Mouse (Mus musculus): Measurements from ENCODE around the gene Olfr118.
"Not testable (repeated sequence)": the region's sequence is repeated elsewhere in the genome, so short reads cannot be mapped to it uniquely, and the experiment has no call there.

Gene Olfr118

DNA sequence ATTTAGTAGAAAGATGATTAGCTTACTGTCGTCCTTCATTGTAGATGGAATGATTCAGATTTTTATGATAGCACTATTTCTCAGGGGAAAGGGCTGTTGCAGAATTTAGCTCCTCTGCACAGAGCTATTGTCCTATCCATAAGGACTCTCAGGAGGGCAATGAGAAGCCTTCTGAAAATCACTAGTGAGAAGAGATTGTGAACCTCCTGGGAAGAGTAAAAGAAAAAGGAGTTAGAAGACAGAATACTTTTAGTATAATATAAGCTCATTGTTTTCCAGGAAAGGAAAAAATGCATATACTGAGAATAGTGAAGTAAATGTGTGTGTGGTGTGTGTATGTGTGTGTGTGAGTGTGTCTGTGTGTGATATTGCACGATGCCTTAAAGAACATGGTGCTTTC lies at the start of gene Olfr118:
Gene Olfr118 (plus strand): TSS at position 301 of the 400 bp plus-strand sequence.
- in situ Hi-C loops (cut with MboI, MseI): no loop called here

DNA sequence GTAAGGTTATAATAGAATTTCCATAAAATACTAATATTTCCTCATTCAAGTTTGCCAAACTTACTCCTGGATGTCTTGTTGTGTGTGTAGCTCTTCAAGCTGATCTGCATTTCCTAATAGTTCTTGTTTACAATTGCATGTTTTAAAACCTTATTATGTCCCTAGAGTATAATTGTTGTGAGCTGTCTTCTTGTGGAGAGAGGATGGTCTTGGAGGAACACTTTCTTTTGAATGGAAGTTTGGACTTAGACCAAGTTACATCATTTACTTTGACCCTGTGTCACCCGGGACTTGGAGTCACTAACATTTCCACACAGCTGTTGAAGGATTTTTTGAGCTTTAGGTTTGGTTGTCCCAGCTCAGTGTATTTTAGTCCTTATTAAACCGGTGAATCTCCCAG lies 39.8 kb upstream of the Olfr118 start, which contains the start of the genes Olfr115 and Olfr116:
Gene Olfr115 (minus strand): TSS at position 101 of the 400 bp plus-strand sequence.
Gene Olfr116 (minus strand): TSS at position 191 of the 400 bp plus-strand sequence.
- in situ Hi-C loops (cut with MboI, MseI): no loop called here

DNA sequence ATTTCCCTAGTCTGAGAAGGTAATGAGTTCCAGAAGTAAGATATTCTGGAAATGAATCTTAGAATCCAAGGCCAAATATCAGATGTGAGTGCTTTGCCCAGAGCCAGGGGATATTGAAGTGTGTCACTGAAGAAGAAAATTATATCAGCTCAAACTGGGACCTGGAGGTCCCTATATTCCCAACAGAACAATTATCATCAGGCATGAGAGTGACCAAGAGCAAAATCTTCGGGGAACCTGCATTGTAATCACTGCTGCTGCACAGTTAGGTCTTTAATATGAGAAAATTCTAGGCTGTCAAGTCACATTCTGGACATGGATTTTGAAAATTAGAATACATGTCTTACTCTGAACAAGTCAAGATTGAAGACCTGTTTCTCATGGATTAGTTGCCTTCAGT lies 3.1 kb upstream of the Olfr118 start, which contains the start of gene Olfr117:
Gene Olfr117 (minus strand): TSS at position 101 of the 400 bp plus-strand sequence.
- in situ Hi-C loops (cut with MboI, MseI): no loop called here

DNA sequence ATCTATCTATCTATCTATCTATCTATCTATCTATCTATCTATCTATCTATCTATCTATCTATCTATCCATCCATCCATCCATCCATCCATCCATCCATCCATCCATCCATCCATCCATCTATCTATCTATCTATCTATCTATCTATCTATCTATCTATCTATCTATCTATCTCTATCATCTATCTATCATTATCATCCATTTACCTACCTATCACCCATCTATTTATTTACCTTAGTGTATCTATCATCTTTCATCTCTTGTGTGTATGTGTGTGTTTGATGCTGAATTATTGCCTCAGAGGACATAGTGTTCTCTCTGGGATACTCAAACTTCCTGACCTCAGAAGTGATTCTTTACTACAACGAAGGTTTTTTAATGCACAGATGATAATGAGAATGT lies 29.5 kb downstream of the Olfr118 start, which contains the start of gene Olfr119:
Gene Olfr119 (plus strand): TSS at position 301 of the 400 bp plus-strand sequence.
- in situ Hi-C loops (cut with MboI, MseI): not testable (repeated sequence)

DNA sequence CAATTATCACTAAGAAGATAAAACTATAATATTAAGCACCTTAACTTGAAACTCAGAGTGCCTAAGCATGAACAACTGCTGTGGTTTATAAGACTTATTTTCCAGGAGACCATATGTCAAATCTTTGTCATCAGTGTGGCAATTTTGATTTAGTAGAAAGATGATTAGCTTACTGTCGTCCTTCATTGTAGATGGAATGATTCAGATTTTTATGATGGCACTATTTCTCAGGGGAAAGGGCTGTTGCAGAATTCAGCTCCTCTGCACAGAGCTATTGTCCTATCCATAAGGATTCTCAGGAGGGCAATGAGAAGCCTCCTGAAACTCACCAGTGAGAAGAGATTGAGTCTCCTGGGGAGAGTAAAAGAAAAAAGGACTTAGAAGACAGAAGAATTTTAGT lies 54.7 kb downstream of the Olfr118 start, which contains the start of gene Olfr120:
Gene Olfr120 (plus strand): TSS at position 301 of the 400 bp plus-strand sequence.
- in situ Hi-C loops (cut with MboI, MseI): no loop called here
